Mouse (Mus musculus) liver, adult 2 months (tissue): ENCODE measurements around the gene P2rx3. TPM values are rescaled to one million over a fixed set of nuclear protein-coding genes. Genes with fewer than 3 reads are reported as not detected.

ENCODE experiments used
- DNase-seq: peaks from one replicate; pipeline ENCODE4 v3.0.0-alpha.2; 2011; ENCODE audit warnings: low read depth, low spot score; ENCODE audit errors: extremely low read depth
- H3K27ac ChIP-seq: fragments of 200-500 bp; replicated peaks from 2 replicates; pipeline ENCODE4 v1.5.1; 2012; ENCODE audit warnings: low read depth, mild to moderate bottlenecking, control low read depth, inconsistent platforms, low read length; ENCODE audit not compliant: insufficient read depth
- H3K27me3 ChIP-seq: fragments of 200-500 bp; 2 replicates; pipeline ENCODE4 v1.6.1; 2012; ENCODE audit warnings: mild to moderate bottlenecking, moderate library complexity, low read length, inconsistent platforms; ENCODE audit not compliant: control insufficient read depth, insufficient read depth
- H3K36me3 ChIP-seq: fragments of 200-500 bp; 2 replicates; pipeline ENCODE4 v1.6.1; 2012; ENCODE audit warnings: low read length, inconsistent platforms; ENCODE audit not compliant: control insufficient read depth, insufficient read depth
- H3K4me1 ChIP-seq: fragments of 200-500 bp; 2 replicates; pipeline ENCODE4 v1.6.1; 2011; ENCODE audit warnings: low read length; ENCODE audit not compliant: control insufficient read depth, insufficient read depth
- H3K4me3 ChIP-seq: fragments of 200-500 bp; 2 replicates; pipeline ENCODE4 v1.5.1; 2011; ENCODE audit warnings: low read depth, mild to moderate bottlenecking, control low read depth, low read length, moderate library complexity; ENCODE audit not compliant: insufficient read depth
- H3K79me2 ChIP-seq: fragments of 200-500 bp; 2 replicates; pipeline ENCODE4 v1.6.1; 2012; ENCODE audit warnings: inconsistent platforms, mild to moderate bottlenecking, low read length, moderate library complexity; ENCODE audit not compliant: control insufficient read depth, insufficient read depth
- H3K9ac ChIP-seq: fragments of 200-500 bp; 2 replicates; pipeline ENCODE4 v1.6.1; 2012; ENCODE audit warnings: low read depth, mild to moderate bottlenecking, control low read depth, inconsistent platforms, low read length
- CTCF ChIP-seq: fragments of 200-500 bp; IDR thresholded peaks from 2 replicates; pipeline ENCODE4 v1.5.1; 2011; ENCODE audit warnings: low read depth, low read length, control low read depth
- POLR2A ChIP-seq: fragments of 200-500 bp; IDR thresholded peaks from 2 replicates; pipeline ENCODE4 v1.6.1; 2011; ENCODE audit warnings: low read length, control low read depth; ENCODE audit not compliant: insufficient read depth; ENCODE audit errors: extremely low read depth
- WGBS: fragments of 180-500 bp; shearing (Covaris S2); methylation state at CpG from one replicate; pipeline ENCODE4 v1.1.7; 2018; 5-methylcytosine and 5-hydroxymethylcytosine counted together
- polyA plus RNA-seq: library from polyadenylated mRNA; depleted of rRNA; stranded (reverse); fragments of >200 nt; gene quantifications from 2 replicates; pipeline ENCODE4 v1.2.3, GENCODE M21; 2012
- total RNA-seq: library from RNA; depleted of rRNA; stranded (reverse); fragments of >200 nt; gene quantifications from 2 replicates; pipeline ENCODE4 v1.2.3, GENCODE M21; 2014

The P2rx3 gene
- total and polyA plus RNA-seq, 2 experiments = 2.1 to 2.8 TPM

- TF ChIP-seq CTCF (no peak), POLR2A (no peak)
- peak overlapping the region; percentile 61 for H3K27ac ChIP-seq
Observed at GRCm38 (mm10) chr2:85059677-85060076, 22.4 kb upstream of the P2rx3 start.

DNA sequence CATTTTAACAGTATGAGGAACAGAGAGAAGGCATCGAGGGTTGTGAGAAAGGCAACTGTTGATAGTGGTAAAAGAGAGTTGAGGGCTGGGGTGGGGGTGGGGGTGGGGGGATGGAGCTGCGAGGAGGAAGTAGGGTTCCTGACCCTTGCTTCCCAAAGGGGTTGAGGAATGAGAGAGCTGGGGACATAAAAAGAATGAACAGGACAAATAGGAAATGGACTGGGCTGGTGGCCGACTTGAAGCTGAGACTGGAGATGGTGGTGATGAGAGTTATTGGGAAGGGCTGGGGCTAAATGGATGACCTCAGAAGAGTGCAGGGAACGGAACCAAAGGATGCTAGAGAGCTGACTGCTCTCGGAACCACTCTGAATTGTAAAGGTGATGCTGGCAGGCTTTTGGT, 19.4 kb upstream of the P2rx3 start:
- TF ChIP-seq POLR2A (no peak), CTCF (no peak)
- H3K4me1 ChIP-seq = peaks cover 7% of the 10 kb centered on the region
- H3K4me3 ChIP-seq = no peak overlapping the region
- peaks cover 5% of the 10 kb centered on the region; the same call in 1 of the 2 replicates for H3K79me2 ChIP-seq
- no peaks in the 10 kb centered on the region for H3K27me3 ChIP-seq
- H3K36me3 ChIP-seq = peaks cover 15% of the 10 kb centered on the region; the same call in 1 of the 2 replicates
- H3K27ac ChIP-seq = no peak overlapping the region
- 66% methylated on average over 5 of the region's 5 CpGs for WGBS
- no peak for DNase-seq
- H3K9ac ChIP-seq = no peak overlapping the region

More at GRCm38 (mm10) chr2:85059677-85060076, 22.4 kb upstream of the P2rx3 start:
- H3K4me3 ChIP-seq = no peak overlapping the region
- H3K4me1 ChIP-seq = peaks cover 18% of the 10 kb centered on the region
- peaks cover 7% of the 10 kb centered on the region; the same call in 1 of the 2 replicates for H3K36me3 ChIP-seq
- peaks cover 7% of the 10 kb centered on the region; the same call in 1 of the 2 replicates for H3K79me2 ChIP-seq
- H3K9ac ChIP-seq = no peak overlapping the region
- H3K27me3 ChIP-seq = no peaks in the 10 kb centered on the region
- 88% methylated on average over 6 of the region's 6 CpGs for WGBS
- DNase-seq = peak; percentile 27

DNA sequence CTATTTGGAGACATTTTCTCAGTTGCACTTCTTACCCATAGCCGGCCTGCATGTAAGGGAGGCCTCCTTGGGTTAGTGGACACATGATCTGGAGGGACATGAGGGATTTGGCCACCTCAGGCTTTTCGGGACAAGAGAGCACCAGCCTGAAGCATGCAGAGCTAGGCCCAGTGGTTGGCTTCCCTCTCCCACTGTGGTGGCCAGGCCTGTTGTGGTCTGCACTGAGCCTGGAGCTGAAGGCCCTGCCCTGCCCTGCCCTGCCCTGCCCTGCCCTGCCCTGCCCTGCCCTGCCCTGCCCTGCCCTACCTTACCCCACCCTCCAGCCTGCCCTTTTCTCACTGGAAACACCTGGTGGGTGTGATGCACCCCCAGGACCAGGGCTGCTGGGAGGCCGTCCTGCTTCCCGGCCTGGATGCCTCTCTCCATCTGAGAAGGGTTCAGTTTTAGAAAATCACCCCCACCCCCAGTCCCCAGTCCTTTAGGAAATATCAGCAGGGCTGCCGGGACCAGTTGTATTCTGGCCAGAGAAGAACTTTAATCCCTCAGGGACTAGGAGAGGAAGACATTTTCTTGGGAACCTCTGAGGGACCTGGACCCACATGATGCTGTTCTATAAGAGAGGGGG, 16.0 kb upstream of the P2rx3 start:
- Histone ChIP-seq H3K9ac (no peak overlapping the region; the same call in 1 of the 2 replicates), H3K27me3 (no peaks in the 10 kb centered on the region), H3K4me1 (peaks cover 5% of the 10 kb centered on the region), H3K36me3 (peaks cover 12% of the 10 kb centered on the region; the same call in 1 of the 2 replicates), H3K79me2 (peaks cover 5% of the 10 kb centered on the region; the same call in 1 of the 2 replicates), H3K27ac (no peak overlapping the region), H3K4me3 (no peak overlapping the region)
- DNase-seq = no peak
- TF ChIP-seq POLR2A (no peak), CTCF (no peak)
- 91% methylated on average over 5 of the region's 5 CpGs for WGBS

- Histone ChIP-seq H3K4me1 (peaks cover 5% of the 10 kb centered on the region), H3K79me2 (peaks cover 5% of the 10 kb centered on the region; the same call in 1 of the 2 replicates), H3K36me3 (peaks cover 17% of the 10 kb centered on the region; the same call in 1 of the 2 replicates), H3K27me3 (no peaks in the 10 kb centered on the region), H3K9ac (no peak overlapping the region), H3K27ac (peak overlapping the region; percentile 6), H3K4me3 (peak overlapping the region; percentile 39)
- TF ChIP-seq POLR2A = no peak
- TF ChIP-seq CTCF = no peak
- 45% methylated on average over 9 of the region's 9 CpGs for WGBS
- no peak for DNase-seq
Observed at GRCm38 (mm10) chr2:85050746-85051145, 13.5 kb upstream of the P2rx3 start.

- Histone ChIP-seq H3K27ac (peak overlapping the region; percentile 6), H3K79me2 (peaks cover 5% of the 10 kb centered on the region; the same call in 1 of the 2 replicates), H3K9ac (0 out of 2 replicates have a peak overlapping the region, but pooled peaks have one; percentile 43), H3K4me1 (peaks cover 5% of the 10 kb centered on the region), H3K36me3 (peaks cover 16% of the 10 kb centered on the region; the same call in 1 of the 2 replicates), H3K4me3 (peak overlapping the region; percentile 39), H3K27me3 (no peaks in the 10 kb centered on the region)
- WGBS = 37% methylated on average over 10 of the region's 10 CpGs
- no peak for TF ChIP-seq POLR2A
- TF ChIP-seq CTCF = no peak
- DNase-seq = peak; percentile 58
Observed at GRCm38 (mm10) chr2:85050001-85050634, 12.9 kb upstream of the P2rx3 start.

- Histone ChIP-seq H3K4me3 (no peak overlapping the region), H3K4me1 (peaks cover 5% of the 10 kb centered on the region), H3K79me2 (peaks cover 5% of the 10 kb centered on the region; the same call in 1 of the 2 replicates), H3K36me3 (peaks cover 11% of the 10 kb centered on the region; the same call in 1 of the 2 replicates), H3K27me3 (no peaks in the 10 kb centered on the region), H3K9ac (no peak overlapping the region), H3K27ac (no peak overlapping the region)
- DNase-seq = no peak
- no peak for TF ChIP-seq POLR2A
- TF ChIP-seq CTCF = no peak
- WGBS = 86% methylated on average over 4 of the region's 4 CpGs
Observed at GRCm38 (mm10) chr2:85049277-85049676, 12.0 kb upstream of the P2rx3 start.
